Mouse (Mus musculus) thymus, postnatal 36 days (tissue): ENCODE data around the gene Taldo1.

Experiments
- DNase-seq, 2 experiments: peaks; one replicate each; pipeline ENCODE4 v3.0.0; 2022; ENCODE audit warnings: mixed read lengths in 2 of 2

Gene Taldo1

GRCm38 (mm10) chr7:141391625-141392551, at the start of gene Taldo1:
Gene Taldo1 (plus strand): TSS chr7:141392199.
- DNase-seq = peak; percentile 97

- no peak for DNase-seq
Observed at GRCm38 (mm10) chr7:141343230-141343629, 48.8 kb upstream of the Taldo1 start.

- DNase-seq = no peak
Observed at GRCm38 (mm10) chr7:141343696-141344095, 48.3 kb upstream of the Taldo1 start.

GRCm38 (mm10) chr7:141344787-141345186, 47.2 kb upstream of the Taldo1 start:
- no peak for DNase-seq

- DNase-seq = no peak
Observed at GRCm38 (mm10) chr7:141351061-141351460, 40.9 kb upstream of the Taldo1 start.

GRCm38 (mm10) chr7:141355051-141355450, 36.9 kb upstream of the Taldo1 start:
- no peak for DNase-seq

GRCm38 (mm10) chr7:141355626-141356326, 36.2 kb upstream of the Taldo1 start:
- DNase-seq = no peak

GRCm38 (mm10) chr7:141356971-141357370, 35.0 kb upstream of the Taldo1 start:
- DNase-seq = no peak

- peak; percentile 24 to 50 for DNase-seq
Observed at GRCm38 (mm10) chr7:141361510-141361909, 30.5 kb upstream of the Taldo1 start.

GRCm38 (mm10) chr7:141363106-141363751, 28.8 kb upstream of the Taldo1 start:
- peak; percentile 56 to 58 for DNase-seq

GRCm38 (mm10) chr7:141363752-141364125, 28.3 kb upstream of the Taldo1 start:
- DNase-seq = no peak

GRCm38 (mm10) chr7:141364349-141365048, 27.5 kb upstream of the Taldo1 start:
- DNase-seq = no peak

- DNase-seq = no peak
Observed at GRCm38 (mm10) chr7:141365049-141365445, 27.0 kb upstream of the Taldo1 start.

GRCm38 (mm10) chr7:141367358-141367757, 24.6 kb upstream of the Taldo1 start:
- no peak for DNase-seq

GRCm38 (mm10) chr7:141369918-141370317, 22.1 kb upstream of the Taldo1 start:
- no peak for DNase-seq

GRCm38 (mm10) chr7:141371942-141372595, 19.9 kb upstream of the Taldo1 start:
- no peak for DNase-seq

- no peak for DNase-seq
Observed at GRCm38 (mm10) chr7:141373611-141374010, 18.4 kb upstream of the Taldo1 start.

- no peak for DNase-seq
Observed at GRCm38 (mm10) chr7:141374399-141374798, 17.6 kb upstream of the Taldo1 start.

GRCm38 (mm10) chr7:141379584-141379983, 12.4 kb upstream of the Taldo1 start:
- no peak for DNase-seq

GRCm38 (mm10) chr7:141381068-141381835, 10.7 kb upstream of the Taldo1 start:
- DNase-seq = no peak

GRCm38 (mm10) chr7:141387807-141388486, 4.1 kb upstream of the Taldo1 start:
- DNase-seq = no peak
